Mouse (Mus musculus) bone marrow, adult 2 months (tissue): ENCODE measurements around the gene Cotl1.

Experiments used
- CTCF ChIP-seq: fragments of 200-500 bp; IDR thresholded peaks from 2 replicates; pipeline ENCODE4 v1.5.1; 2011; ENCODE audit warnings: low read length, control low read depth; ENCODE audit not compliant: control insufficient read depth, insufficient read depth
- POLR2A ChIP-seq: fragments of 200-500 bp; IDR thresholded peaks from 2 replicates; pipeline ENCODE4 v1.6.1; 2011; ENCODE audit warnings: low read depth, mild to moderate bottlenecking, control low read depth, low read length, borderline replicate concordance; ENCODE audit not compliant: control insufficient read depth

DNA sequence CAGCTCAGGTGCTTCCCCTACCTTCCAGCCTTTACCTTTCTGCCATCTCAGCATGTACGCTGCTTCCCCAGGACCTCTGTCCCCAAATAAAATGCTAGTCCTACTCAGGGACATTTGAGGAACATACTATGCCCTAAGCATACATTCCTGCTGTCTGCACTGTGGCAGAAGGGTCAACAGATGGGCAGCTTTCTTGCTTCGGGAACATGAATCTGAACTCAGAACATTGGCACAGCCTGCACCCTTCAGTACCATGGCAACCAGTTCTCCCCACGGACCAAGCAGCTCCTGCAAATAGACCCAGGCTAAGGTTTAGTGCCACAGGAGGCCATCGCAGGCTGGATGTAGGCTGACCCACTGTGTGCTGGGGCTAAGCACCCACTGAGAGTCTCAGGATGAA, 3.5 kb downstream of the Cotl1 start:
- TF ChIP-seq POLR2A (no peak), CTCF (no peak)
